Mouse (Mus musculus): Measurements from ENCODE around the gene Snx10. TPM values are rescaled to one million over a fixed set of nuclear protein-coding genes. Genes with fewer than 3 reads are reported as not detected.

Snx10 gene
- polyA plus RNA-seq, 1 experiment from 2014 or later, result 15.3 TPM

DNA sequence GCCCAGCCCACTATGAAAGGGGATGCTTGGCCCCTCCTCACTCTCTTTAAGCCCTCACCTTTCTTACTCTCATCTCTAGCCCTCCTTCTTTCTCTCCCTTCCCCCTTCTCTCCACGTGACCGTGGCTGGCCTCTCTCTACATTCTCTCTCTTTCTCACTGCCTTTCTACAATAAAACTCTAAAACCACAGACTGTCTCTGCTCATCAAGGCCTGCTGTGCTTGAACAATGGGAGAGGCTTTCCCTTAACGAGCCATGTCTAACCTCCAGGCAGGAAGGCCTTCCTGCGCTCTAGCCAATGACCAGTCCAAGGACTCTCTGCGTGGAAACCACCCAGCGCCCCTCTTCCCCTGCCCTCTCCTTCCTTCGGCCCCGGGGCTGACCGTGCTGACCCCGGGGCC is 11.9 kb downstream of the Snx10 start:
- WGBS, result 87% methylated on average over 10 of the region's 10 CpGs
- Histone ChIP-seq H3K4me1 (replicated peaks) (peaks cover 5% of the 10 kb centered on the region; the same call in 1 of the 2 replicates), H3K9ac (no peak overlapping the region), H3K27ac (no peak overlapping the region), H3K27me3 (no peaks in the 10 kb centered on the region), H3K36me3 (no peaks in the 10 kb centered on the region), H3K4me2 (no peak overlapping the region), H3K4me3 (no peak overlapping the region), H3K9me3 (replicated peaks) (no peaks in the 10 kb centered on the region)
- no peak for ATAC-seq (replicated peaks; ENCODE audit: insufficient number of reproducible peaks, insufficient read depth, low FRiP score, low read depth)

DNA sequence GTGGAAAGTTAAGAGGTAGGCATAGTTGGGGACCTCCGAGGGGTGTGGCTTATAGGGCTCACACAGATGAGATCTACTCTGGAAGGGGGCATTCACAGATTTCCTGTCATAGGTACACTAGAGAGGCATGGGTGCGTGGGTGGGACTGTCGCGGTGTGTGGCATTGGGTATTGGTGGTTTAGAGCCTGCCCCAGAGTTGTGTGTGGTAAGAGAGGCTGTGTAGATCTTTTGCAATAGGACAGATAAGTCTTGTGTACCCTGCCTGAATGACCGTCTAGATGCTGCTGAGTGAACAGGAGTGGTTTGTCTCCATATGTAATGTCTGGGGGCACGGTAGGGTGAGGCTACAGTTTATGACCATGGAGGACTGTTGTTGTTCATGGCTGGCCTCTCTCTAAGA is 16.8 kb downstream of the Snx10 start:
- Histone ChIP-seq H3K27me3 (no peaks in the 10 kb centered on the region), H3K9me3 (replicated peaks) (no peaks in the 10 kb centered on the region), H3K27ac (no peak overlapping the region), H3K4me1 (replicated peaks) (peaks cover 7% of the 10 kb centered on the region), H3K36me3 (no peaks in the 10 kb centered on the region), H3K4me2 (no peak overlapping the region), H3K4me3 (no peak overlapping the region), H3K9ac (no peak overlapping the region)
- no peak for ATAC-seq (replicated peaks; ENCODE audit: insufficient number of reproducible peaks, insufficient read depth, low FRiP score, low read depth)
- WGBS, result 87% methylated on average over 6 of the region's 6 CpGs

DNA sequence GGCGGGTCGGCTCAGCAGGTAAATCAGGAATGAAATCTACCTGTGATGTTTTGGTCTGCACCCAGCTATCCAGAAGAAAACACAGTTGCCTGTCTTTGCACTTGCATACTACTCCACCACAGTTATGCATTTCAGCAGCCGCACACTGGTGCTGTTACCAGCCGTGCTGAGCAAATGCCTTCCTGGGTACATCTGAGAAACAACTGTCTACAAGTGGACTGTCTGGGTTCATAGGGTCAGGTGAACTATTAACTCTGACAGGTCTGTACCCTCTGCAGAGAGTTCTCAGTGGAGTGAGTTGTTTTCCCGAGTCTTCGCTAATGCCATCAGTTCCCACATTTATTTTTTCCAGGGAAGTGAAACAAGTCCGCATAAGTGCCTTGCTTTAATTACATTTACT is 17.7 kb downstream of the Snx10 start:
- H3K27ac ChIP-seq, result no peak overlapping the region
- H3K9me3 ChIP-seq (replicated peaks), result no peaks in the 10 kb centered on the region
- ATAC-seq (replicated peaks; ENCODE audit: insufficient number of reproducible peaks, insufficient read depth, low FRiP score, low read depth), result no peak
- H3K4me1 ChIP-seq (replicated peaks), result peaks cover 9% of the 10 kb centered on the region
- H3K9ac ChIP-seq, result no peak overlapping the region
- 77% methylated on average over 7 of the region's 7 CpGs for WGBS
- no peaks in the 10 kb centered on the region for H3K27me3 ChIP-seq
- no peaks in the 10 kb centered on the region for H3K36me3 ChIP-seq
- H3K4me3 ChIP-seq, result no peak overlapping the region
- H3K4me2 ChIP-seq, result no peak overlapping the region

DNA sequence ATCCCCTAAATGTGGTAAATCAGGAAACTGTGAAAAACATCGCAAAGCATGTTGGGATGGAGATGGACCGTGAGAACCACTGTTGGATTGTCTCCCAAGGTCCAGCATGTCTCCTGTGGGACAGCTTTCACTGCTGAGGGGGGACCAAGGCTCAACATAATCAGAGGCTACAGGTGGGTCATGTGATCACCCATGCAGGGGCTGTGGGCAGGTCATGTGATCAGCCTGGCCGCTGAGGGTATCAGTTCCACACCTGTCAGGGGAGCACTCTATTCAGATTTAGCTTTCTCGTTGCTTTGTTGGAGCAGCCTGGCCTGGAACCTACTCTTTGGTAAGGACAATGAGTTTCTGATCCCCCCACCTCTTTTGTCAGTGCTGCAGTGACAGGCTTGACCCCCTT is 18.4 kb downstream of the Snx10 start:
- H3K27me3 ChIP-seq, result no peaks in the 10 kb centered on the region
- no peak for ATAC-seq (replicated peaks; ENCODE audit: insufficient number of reproducible peaks, insufficient read depth, low FRiP score, low read depth)
- H3K4me1 ChIP-seq (replicated peaks), result peaks cover 9% of the 10 kb centered on the region
- H3K4me2 ChIP-seq, result no peak overlapping the region
- WGBS, result 79% methylated on average over 4 of the region's 4 CpGs
- no peak overlapping the region for H3K27ac ChIP-seq
- H3K36me3 ChIP-seq, result no peaks in the 10 kb centered on the region
- no peaks in the 10 kb centered on the region for H3K9me3 ChIP-seq (replicated peaks)
- no peak overlapping the region for H3K4me3 ChIP-seq
- no peak overlapping the region for H3K9ac ChIP-seq

DNA sequence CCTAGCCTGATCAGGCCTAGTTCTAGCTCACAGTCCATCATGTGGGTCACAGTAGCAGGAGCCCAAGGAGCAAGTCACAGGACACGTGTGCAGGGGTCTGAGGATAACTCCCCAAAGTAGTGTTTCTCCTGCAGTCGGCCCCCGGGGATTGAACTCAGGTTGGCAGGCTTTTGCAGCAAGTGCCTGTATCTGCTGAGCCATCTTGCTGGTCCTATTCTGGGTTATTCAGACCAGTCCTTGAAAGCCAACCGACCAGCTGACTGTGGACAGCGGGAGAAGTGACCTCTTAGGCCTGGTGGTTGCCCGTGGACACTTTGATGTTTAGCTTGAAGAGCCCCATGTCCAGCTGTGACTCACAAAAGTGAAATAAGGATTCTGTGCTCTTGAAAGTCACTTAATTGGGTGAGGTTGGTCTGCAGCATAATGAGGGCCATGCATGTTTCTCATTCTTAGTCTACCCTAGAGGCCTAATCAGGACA is 20.0 kb downstream of the Snx10 start:
- Histone ChIP-seq H3K36me3 (no peaks in the 10 kb centered on the region), H3K4me3 (no peak overlapping the region), H3K27ac (no peak overlapping the region), H3K9me3 (replicated peaks) (no peaks in the 10 kb centered on the region), H3K27me3 (no peaks in the 10 kb centered on the region), H3K4me2 (no peak overlapping the region), H3K4me1 (replicated peaks) (peaks cover 9% of the 10 kb centered on the region), H3K9ac (no peak overlapping the region)
- ATAC-seq (replicated peaks; ENCODE audit: insufficient number of reproducible peaks, insufficient read depth, low FRiP score, low read depth), result no peak
- 80% methylated on average over 6 of the region's 6 CpGs for WGBS

DNA sequence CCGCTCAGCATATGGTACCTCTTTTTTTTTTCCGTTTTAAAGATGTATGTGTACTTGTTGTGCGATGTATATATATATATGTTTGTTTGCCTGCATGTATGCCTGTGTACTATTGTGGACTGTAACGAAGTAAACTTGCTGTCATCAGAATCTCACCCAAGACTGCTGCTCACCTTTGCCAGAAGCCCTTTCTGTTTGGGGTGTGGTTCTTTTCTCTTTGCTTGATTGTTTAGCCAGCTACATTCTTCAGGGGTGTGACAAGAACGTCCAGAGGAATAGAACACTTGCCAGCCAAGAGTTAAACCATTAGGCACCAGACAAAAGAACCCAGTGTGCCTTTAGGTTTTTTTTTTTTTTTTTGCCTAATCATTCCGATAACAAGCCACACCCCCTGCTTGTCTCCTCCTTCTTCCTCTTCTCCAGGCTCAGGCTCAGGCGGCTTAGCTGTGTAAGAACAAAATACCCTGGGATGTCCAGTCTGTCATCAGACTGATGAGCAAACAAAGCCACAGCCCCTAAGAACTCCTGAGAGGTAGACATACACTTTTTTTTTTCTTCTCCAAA is 20.5 kb downstream of the Snx10 start:
- WGBS, result 49% methylated on average over 7 of the region's 7 CpGs
- H3K4me1 ChIP-seq (replicated peaks), result peaks cover 9% of the 10 kb centered on the region
- H3K4me3 ChIP-seq, result peak overlapping the region; percentile 3; the same call in 1 of the 2 replicates
- H3K36me3 ChIP-seq, result no peaks in the 10 kb centered on the region
- H3K27me3 ChIP-seq, result no peaks in the 10 kb centered on the region
- no peak for ATAC-seq (replicated peaks; ENCODE audit: insufficient number of reproducible peaks, insufficient read depth, low FRiP score, low read depth)
- 0 out of 2 replicates have a peak overlapping the region, but pooled peaks have one; percentile 4 for H3K4me2 ChIP-seq
- H3K27ac ChIP-seq, result no peak overlapping the region
- H3K9ac ChIP-seq, result no peak overlapping the region
- H3K9me3 ChIP-seq (replicated peaks), result no peaks in the 10 kb centered on the region

DNA sequence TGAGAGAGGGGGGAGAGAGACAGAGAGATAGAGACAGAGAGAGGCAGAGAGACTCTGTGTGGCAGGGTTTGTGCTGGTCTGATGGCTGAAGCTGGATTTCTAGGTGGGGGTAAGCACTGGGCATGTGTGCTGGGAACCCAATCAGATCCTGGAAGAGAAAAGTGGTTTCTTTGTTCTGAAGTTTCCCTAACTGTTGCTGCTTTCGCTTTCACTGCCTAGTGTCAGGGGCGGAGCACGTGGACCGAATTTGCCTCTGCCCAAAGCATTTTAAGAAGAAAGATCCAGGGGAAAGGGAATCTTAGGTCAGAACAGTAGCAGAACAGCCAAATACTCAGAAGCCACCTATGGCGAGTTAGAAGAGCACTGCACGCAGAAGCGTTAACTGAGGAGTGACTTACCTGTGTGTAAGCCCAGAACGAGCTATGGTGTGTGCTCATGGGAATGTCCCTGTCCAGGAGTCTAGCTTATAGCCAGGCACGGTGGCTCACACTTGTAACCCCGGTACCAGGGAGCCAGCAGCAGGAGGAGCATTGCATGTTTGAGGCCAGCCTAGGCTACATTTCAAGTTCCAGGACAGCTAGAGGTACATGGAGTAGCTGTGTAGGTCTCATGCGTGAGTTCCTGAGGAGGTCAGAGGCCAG is 21.6 kb downstream of the Snx10 start:
- no peaks in the 10 kb centered on the region for H3K9me3 ChIP-seq (replicated peaks)
- H3K4me2 ChIP-seq, result peak overlapping the region; percentile 4
- peak; percentile 39; the same call in 1 of the 2 replicates for ATAC-seq (replicated peaks; ENCODE audit: insufficient number of reproducible peaks, insufficient read depth, low FRiP score, low read depth)
- no peaks in the 10 kb centered on the region for H3K27me3 ChIP-seq
- no peaks in the 10 kb centered on the region for H3K36me3 ChIP-seq
- peak overlapping the region; percentile 3 for H3K4me3 ChIP-seq
- H3K4me1 ChIP-seq (replicated peaks), result peaks cover 9% of the 10 kb centered on the region
- H3K9ac ChIP-seq, result no peak overlapping the region
- WGBS, result 76% methylated on average over 11 of the region's 11 CpGs
- H3K27ac ChIP-seq, result peak overlapping the region; percentile 15; the same call in 1 of the 2 replicates

DNA sequence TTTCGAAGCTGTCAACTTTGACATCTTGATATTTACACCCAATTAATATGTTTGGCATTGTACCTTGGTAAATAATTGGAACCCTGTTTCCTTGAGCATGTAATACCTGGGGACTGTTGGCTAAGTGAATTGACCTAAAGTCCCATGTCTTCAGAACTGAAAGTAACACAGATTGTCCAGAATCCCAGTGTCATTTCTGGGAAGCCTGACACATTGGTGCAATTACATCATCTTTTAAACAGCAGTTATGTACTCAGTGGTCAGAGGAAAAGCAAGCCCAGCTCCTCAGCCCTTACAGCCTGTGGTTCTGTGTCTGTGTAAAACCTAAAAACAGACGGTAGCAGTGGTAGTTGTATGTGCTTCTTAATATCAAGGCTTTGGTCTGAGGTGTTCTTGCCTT is 22.4 kb downstream of the Snx10 start:
- Histone ChIP-seq H3K9ac (no peak overlapping the region; the same call in 1 of the 2 replicates), H3K27ac (no peak overlapping the region), H3K4me2 (no peak overlapping the region), H3K4me3 (no peak overlapping the region), H3K9me3 (replicated peaks) (no peaks in the 10 kb centered on the region), H3K27me3 (no peaks in the 10 kb centered on the region), H3K36me3 (no peaks in the 10 kb centered on the region), H3K4me1 (replicated peaks) (peaks cover 9% of the 10 kb centered on the region)
- ATAC-seq (replicated peaks; ENCODE audit: insufficient number of reproducible peaks, insufficient read depth, low FRiP score, low read depth), result no peak
- WGBS, result 76% methylated on average over 2 of the region's 2 CpGs

DNA sequence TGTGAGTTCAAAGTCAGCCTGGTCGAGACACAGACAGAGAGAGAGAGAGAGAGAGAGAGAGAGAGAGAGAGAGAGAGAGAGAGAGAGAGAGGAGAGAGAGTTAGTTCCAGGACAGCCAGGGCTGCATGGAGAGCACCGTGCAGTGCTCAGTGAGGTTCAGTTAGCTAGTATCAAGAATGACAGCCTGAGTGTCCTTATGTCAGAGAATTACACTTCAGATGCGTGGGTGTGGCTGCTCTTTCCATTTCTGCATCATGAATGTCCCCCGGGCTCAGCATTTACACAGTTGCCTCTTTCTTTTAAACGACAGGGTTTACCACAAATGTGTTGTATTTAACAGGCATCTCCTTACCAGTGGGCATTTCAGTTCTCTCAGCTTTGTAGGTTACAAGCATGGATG is 25.1 kb downstream of the Snx10 start:
- no peak overlapping the region for H3K27ac ChIP-seq
- no peak overlapping the region for H3K4me2 ChIP-seq
- H3K9ac ChIP-seq, result no peak overlapping the region
- no peak for ATAC-seq (replicated peaks; ENCODE audit: insufficient number of reproducible peaks, insufficient read depth, low FRiP score, low read depth)
- peaks cover 9% of the 10 kb centered on the region for H3K4me1 ChIP-seq (replicated peaks)
- 70% methylated on average over 5 of the region's 5 CpGs for WGBS
- H3K27me3 ChIP-seq, result no peaks in the 10 kb centered on the region
- no peaks in the 10 kb centered on the region for H3K9me3 ChIP-seq (replicated peaks)
- H3K36me3 ChIP-seq, result no peaks in the 10 kb centered on the region
- no peak overlapping the region for H3K4me3 ChIP-seq

DNA sequence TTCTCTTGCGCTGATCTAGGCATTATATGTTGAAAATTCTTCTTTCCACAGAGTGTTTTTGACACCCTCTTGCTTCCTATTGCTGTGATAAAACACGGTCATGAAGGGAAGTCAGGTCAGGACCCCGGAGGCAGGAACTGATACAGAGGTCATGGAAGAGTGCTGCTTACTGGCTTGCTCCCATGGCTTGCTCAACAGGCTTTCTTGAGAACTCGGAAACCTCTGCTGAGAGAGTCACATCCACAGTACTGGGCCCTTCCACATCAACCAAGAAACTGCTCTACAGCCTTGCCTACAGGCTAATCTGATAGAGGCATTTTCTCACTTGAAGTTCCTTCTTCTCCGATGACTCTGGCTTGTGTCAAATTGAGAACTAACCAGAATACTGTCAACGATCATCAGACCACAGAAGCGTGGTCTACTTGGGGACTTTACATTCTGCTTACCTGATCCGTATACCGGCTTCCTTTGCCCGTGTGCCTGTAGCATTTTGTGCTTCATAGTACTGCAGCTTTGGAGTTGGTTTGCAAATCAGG is 27.6 kb downstream of the Snx10 start:
- Histone ChIP-seq H3K36me3 (no peaks in the 10 kb centered on the region), H3K4me3 (no peak overlapping the region), H3K27me3 (no peaks in the 10 kb centered on the region), H3K9ac (no peak overlapping the region), H3K9me3 (replicated peaks) (no peaks in the 10 kb centered on the region), H3K4me1 (replicated peaks) (no peaks in the 10 kb centered on the region), H3K4me2 (no peak overlapping the region), H3K27ac (no peak overlapping the region)
- 79% methylated on average over 10 of the region's 10 CpGs for WGBS
- ATAC-seq (replicated peaks; ENCODE audit: insufficient number of reproducible peaks, insufficient read depth, low FRiP score, low read depth), result no peak

DNA sequence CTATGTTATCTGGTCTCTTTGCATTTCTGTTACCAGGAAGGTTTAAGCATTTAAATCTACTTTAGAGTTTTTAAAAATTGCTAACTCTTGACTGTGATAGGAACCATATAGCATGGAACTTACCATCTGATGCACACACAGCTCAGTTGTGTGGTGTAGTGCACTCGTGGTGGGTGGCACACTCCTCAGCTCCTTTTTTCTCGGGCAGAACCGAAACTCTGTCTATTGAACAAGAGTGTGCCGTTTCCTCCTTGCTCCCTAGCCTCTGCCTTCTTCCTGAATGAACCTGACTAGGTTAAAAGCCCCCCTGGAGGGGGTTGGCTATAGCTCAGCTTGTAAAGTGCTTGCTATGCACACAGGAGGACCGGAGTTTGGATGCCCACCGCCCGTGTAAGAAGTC is 32.9 kb downstream of the Snx10 start:
- Histone ChIP-seq H3K27ac (no peak overlapping the region), H3K27me3 (no peaks in the 10 kb centered on the region), H3K36me3 (no peaks in the 10 kb centered on the region), H3K9me3 (replicated peaks) (no peaks in the 10 kb centered on the region), H3K4me1 (replicated peaks) (no peaks in the 10 kb centered on the region), H3K4me2 (no peak overlapping the region), H3K4me3 (no peak overlapping the region), H3K9ac (no peak overlapping the region)
- 86% methylated on average over 7 of the region's 7 CpGs for WGBS
- ATAC-seq (replicated peaks; ENCODE audit: insufficient number of reproducible peaks, insufficient read depth, low FRiP score, low read depth), result no peak

DNA sequence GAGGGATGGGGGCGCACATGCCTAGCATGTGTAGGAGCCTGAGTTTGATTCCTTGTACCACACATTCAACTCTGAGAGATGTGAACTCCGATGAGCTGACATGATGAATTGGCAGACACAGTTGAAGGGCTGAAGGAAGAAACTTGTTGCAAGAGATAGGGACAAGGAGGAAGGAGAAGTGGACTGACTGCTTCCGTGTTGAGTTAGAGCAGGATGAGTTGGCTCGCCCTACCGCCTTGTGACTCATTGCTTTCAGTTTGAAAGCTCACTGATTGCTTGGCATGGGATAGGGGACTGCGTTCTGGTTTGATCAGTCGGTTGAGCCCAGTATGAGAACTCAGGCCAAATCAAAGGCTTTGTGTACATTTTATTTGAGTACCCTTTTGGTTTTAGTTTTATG is 34.6 kb downstream of the Snx10 start:
- Histone ChIP-seq H3K4me3 (no peak overlapping the region), H3K27ac (no peak overlapping the region), H3K9ac (no peak overlapping the region), H3K36me3 (no peaks in the 10 kb centered on the region), H3K4me2 (no peak overlapping the region), H3K27me3 (no peaks in the 10 kb centered on the region), H3K9me3 (replicated peaks) (no peaks in the 10 kb centered on the region), H3K4me1 (replicated peaks) (no peaks in the 10 kb centered on the region)
- 85% methylated on average over 7 of the region's 7 CpGs for WGBS
- no peak for ATAC-seq (replicated peaks; ENCODE audit: insufficient number of reproducible peaks, insufficient read depth, low FRiP score, low read depth)

Measured in heart, embryonic 15.5 days (tissue).